Mouse (Mus musculus): ENCODE data around the gene Clasp2.
"Not testable (repeated sequence)": the region's sequence is repeated elsewhere in the genome, so short reads cannot be mapped to it uniquely, and the experiment has no call there.

Gene Clasp2

GRCm38 (mm10) chr9:113815836-113816235 lies 74.6 kb downstream of the Clasp2 start:
- DNase-seq (ENCODE audit: low spot score) = no peak

- no peak for DNase-seq (ENCODE audit: low spot score)
Observed at GRCm38 (mm10) chr9:113822150-113822549, 80.9 kb downstream of the Clasp2 start.

GRCm38 (mm10) chr9:113828719-113829118 lies 87.4 kb downstream of the Clasp2 start:
- DNase-seq (ENCODE audit: low spot score) = no peak

GRCm38 (mm10) chr9:113830219-113830618 lies 88.9 kb downstream of the Clasp2 start:
- no peak for DNase-seq (ENCODE audit: low spot score)

- DNase-seq (ENCODE audit: low spot score) = no peak
Observed at GRCm38 (mm10) chr9:113833481-113833880, 92.2 kb downstream of the Clasp2 start.

- no peak for DNase-seq (ENCODE audit: low spot score)
Observed at GRCm38 (mm10) chr9:113837001-113837400, 95.7 kb downstream of the Clasp2 start.

GRCm38 (mm10) chr9:113837461-113837860 lies 96.2 kb downstream of the Clasp2 start:
- no peak for DNase-seq (ENCODE audit: low spot score)

- no peak for DNase-seq (ENCODE audit: low spot score)
Observed at GRCm38 (mm10) chr9:113844029-113844428, 102.8 kb downstream of the Clasp2 start.

GRCm38 (mm10) chr9:113855441-113855840 lies 114.2 kb downstream of the Clasp2 start:
- no peak for DNase-seq (ENCODE audit: low spot score)

- DNase-seq (ENCODE audit: low spot score) = no peak
Observed at GRCm38 (mm10) chr9:113857281-113857928, 116.1 kb downstream of the Clasp2 start.

- DNase-seq (ENCODE audit: low spot score) = no peak
Observed at GRCm38 (mm10) chr9:113857929-113858440, 116.7 kb downstream of the Clasp2 start.

- no peak for DNase-seq (ENCODE audit: low spot score)
Observed at GRCm38 (mm10) chr9:113859420-113859819, 118.1 kb downstream of the Clasp2 start.

- DNase-seq (ENCODE audit: low spot score) = no peak
Observed at GRCm38 (mm10) chr9:113863370-113863999, 122.2 kb downstream of the Clasp2 start.

- DNase-seq (ENCODE audit: low spot score) = no peak
Observed at GRCm38 (mm10) chr9:113867951-113868350, 126.7 kb downstream of the Clasp2 start.

- no peak for DNase-seq (ENCODE audit: low spot score)
Observed at GRCm38 (mm10) chr9:113894903-113895302, 153.6 kb downstream of the Clasp2 start.

GRCm38 (mm10) chr9:113903136-113903535 lies 161.9 kb downstream of the Clasp2 start:
- DNase-seq (ENCODE audit: low spot score) = no peak

- DNase-seq (ENCODE audit: low spot score) = not testable (repeated sequence)
Observed at GRCm38 (mm10) chr9:113904315-113904714, 163.0 kb downstream of the Clasp2 start.

GRCm38 (mm10) chr9:113915789-113916188 lies 174.5 kb downstream of the Clasp2 start:
- DNase-seq (ENCODE audit: low spot score) = no peak

GRCm38 (mm10) chr9:113922677-113923076 lies 181.4 kb downstream of the Clasp2 start:
- no peak for DNase-seq (ENCODE audit: low spot score)

- DNase-seq (ENCODE audit: low spot score) = no peak
Observed at GRCm38 (mm10) chr9:113924883-113925282, 183.6 kb downstream of the Clasp2 start.

GRCm38 (mm10) chr9:113928591-113928990 lies 187.3 kb downstream of the Clasp2 start:
- DNase-seq (ENCODE audit: low spot score) = no peak

GRCm38 (mm10) chr9:113929676-113930075 lies 188.4 kb downstream of the Clasp2 start:
- no peak for DNase-seq (ENCODE audit: low spot score)

GRCm38 (mm10) chr9:113930534-113931374 lies 189.5 kb downstream of the Clasp2 start, which contains the start of gene Ubp1:
Gene Ubp1, plus strand, starts transcription at chr9:113930934.
- DNase-seq (ENCODE audit: low spot score) = peak; percentile 98

Measured in testis, postnatal 14 days (tissue).